ENCODE assay signal across 8 mouse cellular contexts in the genomic region with DNA sequence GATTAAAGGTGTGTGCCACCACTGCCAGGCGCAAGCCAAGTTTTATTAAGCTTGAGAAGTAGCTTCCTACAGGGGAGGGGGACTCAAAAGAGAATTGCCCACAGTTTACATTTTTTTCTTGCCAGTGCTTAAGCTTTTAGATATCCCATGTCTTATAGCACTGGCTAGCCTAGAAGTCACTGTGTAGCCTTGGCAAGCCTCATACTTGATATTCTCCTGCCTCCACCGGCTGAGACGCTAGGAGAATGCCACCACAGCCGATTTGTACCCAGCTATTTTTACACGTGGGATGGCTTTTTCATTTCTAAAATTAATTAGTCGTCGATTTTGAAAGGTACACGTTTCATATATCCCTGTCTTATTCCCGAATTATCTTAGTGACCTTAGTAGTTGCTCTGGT. TPM values are rescaled to one million over a fixed set of nuclear protein-coding genes. Genes with fewer than 3 reads are reported as not detected.
DNase-seq lines count a peak whose midpoint lies in the region; ATAC-seq lines count a peak whose summit lies in the region.

No protein-coding gene starts in this region.

- H3K4me1 ChIP-seq in heart, embryonic 14.5 days (ENCODE audit: control insufficient read depth in 2 of 2, insufficient read depth in 2 of 2, low read length in 2 of 2): peaks cover 1 to 23% of the 10 kb centered on the region in 2 experiments
- peaks cover 32% of the 10 kb centered on the region for H3K4me1 ChIP-seq in hindbrain, embryonic 10.5 days (replicated peaks)
- H3K4me1 ChIP-seq in midbrain, embryonic 10.5 days: peaks cover 28% of the 10 kb centered on the region

- H3K9ac ChIP-seq in heart, embryonic 14.5 days (ENCODE audit: low read length): peak overlapping the region; percentile 62

- DNase-seq in heart, postnatal 10 days: no peak
- peak; percentile 37 for DNase-seq in MN1 (ENCODE audit: low spot score)
- DNase-seq in hindbrain, embryonic 10.5 days (ENCODE audit: low spot score): no peak
- DNase-seq in midbrain, embryonic 10.5 days (ENCODE audit: low spot score): no peak
- DNase-seq in embryo, embryonic 10 days (ENCODE audit: low spot score): no peak
- no peak for DNase-seq in left cerebral cortex, postnatal 10 days (ENCODE audit: extremely low spot score in 1 of 2, low spot score in 2 of 2)
- DNase-seq in ovary, postnatal 10 days (ENCODE audit: low spot score): no peak

- H3K27me3 ChIP-seq in heart, embryonic 14.5 days (ENCODE audit: control insufficient read depth, insufficient read depth, low read length): no peaks in the 10 kb centered on the region
- H3K27me3 ChIP-seq in hindbrain, embryonic 10.5 days (ENCODE audit: insufficient read depth, poor library complexity, severe bottlenecking): no peaks in the 10 kb centered on the region
- H3K27me3 ChIP-seq in midbrain, embryonic 10.5 days (ENCODE audit: low read depth, poor library complexity, severe bottlenecking): no peaks in the 10 kb centered on the region

- H3K27ac ChIP-seq in heart, embryonic 14.5 days (replicated peaks in 1 of 2; ENCODE audit: control insufficient read depth in 1 of 2, insufficient read depth in 1 of 2, low read depth in 2 of 2, low read length in 2 of 2): peak overlapping the region; percentile 65 to 72
- peak overlapping the region; percentile 50; the same call in 1 of the 2 replicates for H3K27ac ChIP-seq in hindbrain, embryonic 10.5 days
- H3K27ac ChIP-seq in midbrain, embryonic 10.5 days (replicated peaks): 0 out of 2 replicates have a peak overlapping the region, but pooled peaks have one; percentile 85

- H3K9me3 ChIP-seq in heart, embryonic 14.5 days (ENCODE audit: control insufficient read depth, low read length): no peaks in the 10 kb centered on the region
- no peaks in the 10 kb centered on the region for H3K9me3 ChIP-seq in hindbrain, embryonic 10.5 days
- H3K9me3 ChIP-seq in midbrain, embryonic 10.5 days (replicated peaks): no peaks in the 10 kb centered on the region

- intact Hi-C loops in heart, postnatal 10 days (cut with DNase I): no loop called here
- intact Hi-C loops in left cerebral cortex, postnatal 10 days (cut with DNase I): loop anchor here (5.0 kb wide), 1 partner anchor 402 kb away; no protein-coding TSS in a partner anchor

- H3K36me3 ChIP-seq in heart, embryonic 14.5 days (ENCODE audit: control insufficient read depth, insufficient read depth, low read length): peaks cover 67% of the 10 kb centered on the region
- H3K36me3 ChIP-seq in hindbrain, embryonic 10.5 days: peaks cover 66% of the 10 kb centered on the region
- H3K36me3 ChIP-seq in midbrain, embryonic 10.5 days: peaks cover 71% of the 10 kb centered on the region

- H3K4me2 ChIP-seq in heart, embryonic 14.5 days (ENCODE audit: low read length): peak overlapping the region; percentile 79

- 22% methylated on average over 9 of the region's 9 CpGs for WGBS in heart, embryonic 14.5 days
- WGBS in hindbrain, embryonic 10.5 days: 27% methylated on average over 9 of the region's 9 CpGs
- WGBS in midbrain, embryonic 10.5 days: 28% methylated on average over 9 of the region's 9 CpGs

- ATAC-seq in heart, embryonic 14.5 days (ENCODE audit: insufficient number of reproducible peaks, insufficient read depth, low FRiP score, low read depth): 0 out of 2 replicates have a peak, but pooled peaks have one; percentile 7

- peak overlapping the region; percentile 45 to 81; a peak in 3 of 4 replicates for H3K4me3 ChIP-seq in heart, embryonic 14.5 days (ENCODE audit: control insufficient read depth in 1 of 2, insufficient read depth in 1 of 2, low read depth in 1 of 2, low read length in 2 of 2)
- H3K4me3 ChIP-seq in hindbrain, embryonic 10.5 days: peak overlapping the region; percentile 87
- H3K4me3 ChIP-seq in midbrain, embryonic 10.5 days: peak overlapping the region; percentile 80

RNA-seq across cellular contexts. Expression of gene Syf2, which starts 0.5 kb away (rescaled TPM):
- 52.2 and 54.9 TPM in 2 replicates for polyA plus RNA-seq in heart, embryonic 14.5 days (2014; fragmentation: Nextera tagmentation; extraction: Ambion mirVana)
- total RNA-seq in heart, postnatal 10 days (2021): 10 to 100 TPM; 48.7 TPM
- polyA plus RNA-seq in hindbrain, embryonic 10.5 days (2016; fragmentation: Nextera tagmentation; extraction: Ambion mirVana): 67.6 and 75.2 TPM in 2 replicates
- 70.0 and 71.5 TPM in 2 replicates for polyA plus RNA-seq in midbrain, embryonic 10.5 days (2016; fragmentation: Nextera tagmentation; extraction: Ambion mirVana)
- total RNA-seq in left cerebral cortex, postnatal 10 days (2021): 10 to 100 TPM; 34.5 to 39.6 TPM

RNA-seq across cellular contexts. Expression of gene Rsrp1, which starts 6.8 kb away (rescaled TPM):
- 341 TPM in 2 replicates for polyA plus RNA-seq in heart, embryonic 14.5 days (2014; fragmentation: Nextera tagmentation; extraction: Ambion mirVana)
- 100 to 1,000 TPM; 146 to 154 TPM for total RNA-seq in heart, postnatal 10 days (2021)
- polyA plus RNA-seq in hindbrain, embryonic 10.5 days (2016; fragmentation: Nextera tagmentation; extraction: Ambion mirVana): 335 and 382 TPM in 2 replicates
- 320 and 401 TPM in 2 replicates for polyA plus RNA-seq in midbrain, embryonic 10.5 days (2016; fragmentation: Nextera tagmentation; extraction: Ambion mirVana)
- total RNA-seq in left cerebral cortex, postnatal 10 days (2021): 100 to 1,000 TPM; 256 to 271 TPM

RNA-seq across cellular contexts. Expression of gene Tmem50a, which starts 15.4 kb away (rescaled TPM):
- polyA plus RNA-seq in heart, embryonic 14.5 days (2014; fragmentation: Nextera tagmentation; extraction: Ambion mirVana): 148 and 167 TPM in 2 replicates
- total RNA-seq in heart, postnatal 10 days (2021): 10 to 100 TPM; 80.8 to 85.0 TPM
- 132 and 149 TPM in 2 replicates for polyA plus RNA-seq in hindbrain, embryonic 10.5 days (2016; fragmentation: Nextera tagmentation; extraction: Ambion mirVana)
- 127 and 135 TPM in 2 replicates for polyA plus RNA-seq in midbrain, embryonic 10.5 days (2016; fragmentation: Nextera tagmentation; extraction: Ambion mirVana)
- 100 to 1,000 TPM; 128 to 133 TPM for total RNA-seq in left cerebral cortex, postnatal 10 days (2021)
